Mouse (Mus musculus) ES-E14 (cell line): ENCODE data around the gene Ccr1l1. TPM values are rescaled to one million over a fixed set of nuclear protein-coding genes. Genes with fewer than 3 reads are reported as not detected.

ENCODE experiments used
- DNase-seq: peaks from one replicate; pipeline ENCODE4 v3.0.0-alpha.2; 2013; ENCODE audit warnings: low read depth, low spot score
- H3K27ac ChIP-seq: 2 replicates; pipeline ENCODE4 v1.5.1; 2012; ENCODE audit warnings: low read depth, mild to moderate bottlenecking, low read length, moderate library complexity, mixed read lengths; ENCODE audit not compliant: poor library complexity, insufficient read depth, severe bottlenecking
- H3K36me3 ChIP-seq: 2 replicates; pipeline ENCODE4 v1.6.1; 2012; ENCODE audit warnings: mild to moderate bottlenecking, low read length, moderate library complexity, mixed read lengths; ENCODE audit not compliant: control insufficient read depth, poor library complexity, insufficient read depth, severe bottlenecking
- H3K4me1 ChIP-seq, 2 experiments: fragments of 150-350 bp in 1 of 2; sonication (generic) in 1 of 2; 2 replicates each; pipeline ENCODE4 v1.6.1; 2012; ENCODE audit warnings: low read length in 2 of 2, mild to moderate bottlenecking in 1 of 2, mixed read lengths in 1 of 2; ENCODE audit not compliant: control insufficient read depth in 2 of 2, insufficient read depth in 2 of 2, poor library complexity in 1 of 2
- H3K4me3 ChIP-seq, 2 experiments: fragments of 150-350 bp in 1 of 2; sonication (generic) in 1 of 2; 2 replicates each; pipeline ENCODE4 v1.5.1; 2012; ENCODE audit warnings: low read length in 2 of 2, low read depth in 1 of 2, mild to moderate bottlenecking in 1 of 2, mixed read lengths in 1 of 2; ENCODE audit not compliant: insufficient read depth in 1 of 2, poor library complexity in 1 of 2, severe bottlenecking in 1 of 2
- H3K9ac ChIP-seq: 2 replicates; pipeline ENCODE4 v1.6.1; 2012; ENCODE audit warnings: low read depth, mild to moderate bottlenecking, low read length, mixed read lengths; ENCODE audit not compliant: poor library complexity, insufficient read depth, severe bottlenecking
- H3K9me3 ChIP-seq: fragments of 150-350 bp; sonication (generic); 2 replicates; pipeline ENCODE4 v1.6.1; 2012; ENCODE audit warnings: low read depth, mild to moderate bottlenecking, low read length; ENCODE audit not compliant: control insufficient read depth, insufficient read depth
- CHD2 ChIP-seq: IDR thresholded peaks from 2 replicates; pipeline ENCODE4 v1.6.1; 2014; ENCODE audit warnings: mild to moderate bottlenecking, low read depth, low read length, inconsistent platforms
- HCFC1 ChIP-seq: IDR thresholded peaks from 2 replicates; pipeline ENCODE4 v1.6.1; 2012; ENCODE audit warnings: low read length, inconsistent platforms, borderline replicate concordance; ENCODE audit not compliant: insufficient read depth
- MAFK ChIP-seq: IDR thresholded peaks from 2 replicates; pipeline ENCODE4 v1.6.1; 2014; ENCODE audit warnings: mild to moderate bottlenecking, low read depth, low read length, inconsistent platforms; ENCODE audit not compliant: insufficient read depth
- ZC3H11A ChIP-seq: IDR thresholded peaks from 2 replicates; pipeline ENCODE4 v1.6.1; 2012; ENCODE audit warnings: low read depth, mild to moderate bottlenecking, inconsistent platforms, low read length, borderline replicate concordance
- ZNF384 ChIP-seq: IDR thresholded peaks from 2 replicates; pipeline ENCODE4 v1.6.1; 2012; ENCODE audit warnings: low read depth, low read length, inconsistent platforms
- in situ Hi-C, 2 experiments: fragments of 600-800 bp; cut with MboI; formaldehyde crosslinking; loops; one replicate each; pipeline ENCODE4 v1.15.1; 2025; ENCODE audit warnings: low sequenced_read_pairs in 2 of 2, inconsistent platforms in 1 of 2; ENCODE audit not compliant: unreplicated experiment in 2 of 2
- total RNA-seq: library from RNA; depleted of rRNA; stranded (reverse); fragments of 300-350 nt; gene quantifications from 2 replicates; pipeline ENCODE4 v1.2.3, GENCODE M21; 2012

Gene Ccr1l1
- total RNA-seq, 1 experiment = not detected

- Histone ChIP-seq H3K9ac (no peak overlapping the region), H3K36me3 (peaks cover 11% of the 10 kb centered on the region), H3K4me1 (no peaks in the 10 kb centered on the region), H3K27ac (no peak overlapping the region), H3K4me3 (no peak overlapping the region), H3K9me3 (peaks cover 15% of the 10 kb centered on the region)
- TF ChIP-seq CHD2 (no peak), HCFC1 (no peak), ZNF384 (no peak), MAFK (no peak), ZC3H11A (no peak)
- in situ Hi-C loops = no loop called here
- DNase-seq = no peak
Measured at GRCm38 (mm10) chr9:123940628-123941027, 37.6 kb downstream of the Ccr1l1 start.

GRCm38 (mm10) chr9:123940168-123940567 lies 38.0 kb downstream of the Ccr1l1 start:
- DNase-seq = no peak
- Histone ChIP-seq H3K4me3 (no peak overlapping the region), H3K27ac (no peak overlapping the region), H3K9ac (no peak overlapping the region), H3K36me3 (peaks cover 16% of the 10 kb centered on the region), H3K4me1 (no peaks in the 10 kb centered on the region), H3K9me3 (peaks cover 19% of the 10 kb centered on the region)
- in situ Hi-C loops = no loop called here
- no peak for TF ChIP-seq HCFC1
- no peak for TF ChIP-seq ZNF384
- no peak for TF ChIP-seq ZC3H11A
- no peak for TF ChIP-seq CHD2
- TF ChIP-seq MAFK = no peak

DNA sequence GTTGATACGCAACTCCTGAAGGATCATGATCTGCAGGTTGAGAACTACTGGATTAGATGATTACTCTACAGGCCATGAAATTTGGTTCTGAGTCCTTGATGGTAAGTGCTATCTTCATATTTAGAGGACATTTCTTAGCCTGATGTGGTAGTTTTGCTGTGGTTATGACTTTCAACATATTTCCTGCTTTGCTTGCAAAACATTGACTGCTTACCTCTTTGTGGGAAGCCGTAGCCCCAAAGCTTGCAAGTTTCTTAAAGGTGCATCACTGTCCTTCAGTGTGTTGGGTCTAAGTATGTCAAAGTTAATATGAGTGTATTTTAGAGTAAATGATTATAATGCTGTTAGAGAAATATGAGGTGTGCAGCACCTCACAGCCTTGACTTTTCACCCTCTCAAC lies 40.2 kb downstream of the Ccr1l1 start:
- Histone ChIP-seq H3K36me3 (peaks cover 22% of the 10 kb centered on the region), H3K9me3 (peaks cover 31% of the 10 kb centered on the region), H3K9ac (no peak overlapping the region), H3K4me3 (no peak overlapping the region), H3K4me1 (no peaks in the 10 kb centered on the region), H3K27ac (no peak overlapping the region)
- DNase-seq = no peak
- no peak for TF ChIP-seq ZC3H11A
- TF ChIP-seq CHD2 = no peak
- no peak for TF ChIP-seq ZNF384
- no peak for TF ChIP-seq HCFC1
- in situ Hi-C loops = no loop called here

GRCm38 (mm10) chr9:123936604-123937280 lies 41.5 kb downstream of the Ccr1l1 start:
- Histone ChIP-seq H3K4me1 (no peaks in the 10 kb centered on the region), H3K4me3 (no peak overlapping the region), H3K9me3 (peaks cover 44% of the 10 kb centered on the region), H3K9ac (no peak overlapping the region), H3K27ac (no peak overlapping the region), H3K36me3 (peaks cover 27% of the 10 kb centered on the region)
- DNase-seq = peak; percentile 28
- in situ Hi-C loops = no loop called here
- TF ChIP-seq MAFK (no peak), CHD2 (no peak), ZNF384 (no peak)

DNA sequence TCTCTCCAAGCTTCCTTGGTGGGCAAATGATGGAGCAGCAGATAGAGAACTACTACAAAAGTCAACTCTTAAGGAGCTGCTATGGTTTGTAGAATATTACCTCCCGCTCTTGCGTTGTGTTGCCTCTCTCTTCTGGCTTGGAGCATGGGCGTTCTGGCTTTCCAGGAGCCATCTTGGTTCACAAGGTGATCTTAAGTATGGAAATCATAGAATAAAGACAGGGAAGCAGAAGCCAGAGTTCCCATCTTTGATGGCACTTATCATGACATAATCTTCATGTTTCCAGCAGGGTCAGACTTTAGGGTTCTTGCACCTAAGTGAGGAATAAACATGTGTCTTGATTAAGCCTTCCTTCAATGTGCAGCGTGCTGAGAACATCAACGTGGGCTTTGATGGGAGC lies 42.4 kb downstream of the Ccr1l1 start:
- DNase-seq = peak; percentile 24
- Histone ChIP-seq H3K36me3 (peaks cover 30% of the 10 kb centered on the region), H3K4me3 (no peak overlapping the region), H3K4me1 (no peaks in the 10 kb centered on the region), H3K9ac (no peak overlapping the region), H3K9me3 (peaks cover 51% of the 10 kb centered on the region), H3K27ac (no peak overlapping the region)
- no peak for TF ChIP-seq CHD2
- no peak for TF ChIP-seq ZC3H11A
- no peak for TF ChIP-seq HCFC1
- no peak for TF ChIP-seq ZNF384
- no peak for TF ChIP-seq MAFK
- in situ Hi-C loops = no loop called here
